Mouse (Mus musculus): ENCODE results near the gene Nbea.

DNA sequence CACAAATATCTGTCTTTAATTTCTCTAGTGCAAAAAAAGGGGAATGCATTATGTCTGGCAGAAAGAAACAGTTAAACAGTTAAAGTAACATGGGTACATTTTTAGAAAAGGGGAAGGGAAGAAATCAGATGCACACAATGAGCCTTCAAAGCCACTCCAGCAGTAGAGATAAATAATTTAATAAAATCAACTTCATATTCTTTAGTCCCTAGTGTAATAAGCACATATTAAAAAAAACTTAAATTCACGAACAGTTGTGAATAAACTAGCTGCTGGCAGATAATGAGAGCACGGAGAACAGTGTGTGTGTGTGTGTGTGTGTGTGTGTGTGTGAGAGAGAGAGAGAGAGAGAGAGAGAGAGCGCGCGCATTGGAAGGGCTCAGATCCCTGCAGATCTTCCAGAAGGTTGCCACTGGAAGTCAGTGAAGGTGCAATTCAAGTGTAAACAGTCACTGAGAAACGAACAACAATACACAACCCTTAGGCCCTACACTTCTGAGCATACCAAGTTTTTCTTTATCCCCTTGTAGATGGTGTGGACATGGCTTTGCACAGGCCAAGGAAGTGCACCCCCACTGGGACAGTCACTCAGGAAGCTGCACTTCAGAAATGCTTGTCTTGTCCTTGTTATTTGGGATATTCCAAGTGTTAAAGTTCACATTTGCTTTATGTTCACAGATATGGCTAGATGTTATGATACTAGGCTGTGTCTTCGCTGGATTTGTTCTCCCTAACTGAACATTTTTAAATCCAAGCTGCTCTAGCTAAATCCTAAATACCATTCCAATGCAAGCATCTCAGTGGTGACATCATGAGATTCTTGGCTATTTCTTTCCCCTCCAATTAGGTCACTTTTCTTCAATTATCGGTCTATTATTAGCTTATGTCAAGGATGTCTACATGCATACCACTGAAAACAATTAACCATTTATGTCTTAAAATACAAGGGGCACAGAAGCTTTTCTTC, 404.5 kb downstream of the Nbea start:
- TF ChIP-seq GATA1 (IDR thresholded peaks at IDR 0.05; ENCODE audit: low read length) = no peak
- TF ChIP-seq TAL1 (IDR thresholded peaks at IDR 0.05; ENCODE audit: low read length) = no peak

Data from erythroblast, embryonic 14.5 days (primary cell).